Mouse (Mus musculus) left cerebral cortex, adult 8-10 months (tissue): ENCODE results near the gene Lmx1b. TPM values are rescaled to one million over a fixed set of nuclear protein-coding genes. Genes with fewer than 3 reads are reported as not detected.

Experiments used
- DNase-seq, 2 experiments: peaks; one replicate each; pipeline ENCODE4 v3.0.0; 2022; ENCODE audit warnings: low spot score in 2 of 2
- total RNA-seq, 4 experiments: library from RNA; stranded (reverse); gene quantifications; 2 replicates each; pipeline ENCODE4 v1.2.4; 2022

Lmx1b gene
- total RNA-seq, 4 experiments from 2014 or later = 0.35 to 0.98 (median 0.60) TPM

- DNase-seq = no peak
These were observed 10.0 kb downstream of the Lmx1b start for GRCm38 (mm10) chr2:33630081-33631021.

- DNase-seq = no peak
These were observed 10.7 kb downstream of the Lmx1b start for GRCm38 (mm10) chr2:33629641-33630040.

- DNase-seq = no peak
These were observed 11.5 kb downstream of the Lmx1b start for GRCm38 (mm10) chr2:33628791-33629190.

GRCm38 (mm10) chr2:33627058-33627375 lies 13.3 kb downstream of the Lmx1b start:
- no peak for DNase-seq

GRCm38 (mm10) chr2:33626262-33627057 lies 13.9 kb downstream of the Lmx1b start:
- DNase-seq = no peak

- DNase-seq = peak in 1 of 2 experiments; percentile 17
These were observed 22.6 kb downstream of the Lmx1b start for GRCm38 (mm10) chr2:33617670-33618069.

GRCm38 (mm10) chr2:33616411-33616843 lies 23.9 kb downstream of the Lmx1b start:
- DNase-seq = peak; percentile 56 to 58

- no peak for DNase-seq
These were observed 24.4 kb downstream of the Lmx1b start for GRCm38 (mm10) chr2:33615843-33616344.

GRCm38 (mm10) chr2:33605487-33606256 lies 34.6 kb downstream of the Lmx1b start:
- no peak for DNase-seq

- DNase-seq = no peak
These were observed 35.3 kb downstream of the Lmx1b start for GRCm38 (mm10) chr2:33604846-33605486.

- no peak for DNase-seq
These were observed 39.8 kb downstream of the Lmx1b start for GRCm38 (mm10) chr2:33600520-33600919.

- DNase-seq = no peak
These were observed 42.9 kb downstream of the Lmx1b start for GRCm38 (mm10) chr2:33597384-33597783.

- no peak for DNase-seq
These were observed 45.3 kb downstream of the Lmx1b start for GRCm38 (mm10) chr2:33595085-33595423.

- DNase-seq = no peak
These were observed 45.9 kb downstream of the Lmx1b start for GRCm38 (mm10) chr2:33594181-33595084.

- DNase-seq = peak in 1 of 2 experiments; percentile 64
These were observed 47.3 kb downstream of the Lmx1b start for GRCm38 (mm10) chr2:33592931-33593555.

- no peak for DNase-seq
These were observed 51.0 kb downstream of the Lmx1b start for GRCm38 (mm10) chr2:33589280-33589679.

GRCm38 (mm10) chr2:33584937-33585910 lies 55.1 kb downstream of the Lmx1b start:
- no peak for DNase-seq

GRCm38 (mm10) chr2:33583761-33584160 lies 56.5 kb downstream of the Lmx1b start:
- no peak for DNase-seq
